Mouse (Mus musculus): Measurements from ENCODE around the gene Tmem107.

Gene Tmem107

DNA sequence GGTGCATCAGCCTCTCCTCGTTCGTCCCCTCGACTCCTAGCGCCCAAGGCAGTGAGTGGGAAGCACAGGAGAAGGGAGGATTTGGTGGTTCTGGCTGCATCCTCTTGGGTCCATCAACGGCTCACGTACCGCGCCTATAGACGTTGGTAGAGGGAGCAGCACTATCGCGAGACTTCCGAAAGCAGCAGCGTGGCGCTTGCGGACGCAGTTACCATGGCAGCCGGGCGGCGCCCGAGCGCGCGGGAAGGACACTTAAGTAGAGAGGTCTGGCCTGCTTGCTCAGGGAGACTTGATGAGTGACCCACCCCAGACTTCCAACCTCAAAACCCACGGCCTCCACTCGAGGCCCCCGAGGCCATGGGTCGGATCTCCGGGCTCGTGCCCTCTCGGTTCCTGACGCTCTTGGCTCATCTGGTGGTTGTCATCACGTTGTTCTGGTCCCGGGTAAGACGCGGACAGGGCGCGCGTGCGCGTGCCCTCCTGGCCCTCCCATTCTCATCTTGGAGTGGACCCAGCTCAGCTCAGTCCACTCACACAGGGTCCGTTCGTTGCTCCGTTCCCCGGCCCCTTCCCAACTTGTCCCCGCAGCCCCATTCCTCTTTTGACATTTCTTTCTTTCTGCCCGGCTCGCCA lies at the start of gene Tmem107:
Gene Tmem107 (plus strand): TSS at position 217 of the 633 bp plus-strand sequence.
- DNase-seq (ENCODE audit: extremely low read depth, low read depth, low spot score) = no peak

DNA sequence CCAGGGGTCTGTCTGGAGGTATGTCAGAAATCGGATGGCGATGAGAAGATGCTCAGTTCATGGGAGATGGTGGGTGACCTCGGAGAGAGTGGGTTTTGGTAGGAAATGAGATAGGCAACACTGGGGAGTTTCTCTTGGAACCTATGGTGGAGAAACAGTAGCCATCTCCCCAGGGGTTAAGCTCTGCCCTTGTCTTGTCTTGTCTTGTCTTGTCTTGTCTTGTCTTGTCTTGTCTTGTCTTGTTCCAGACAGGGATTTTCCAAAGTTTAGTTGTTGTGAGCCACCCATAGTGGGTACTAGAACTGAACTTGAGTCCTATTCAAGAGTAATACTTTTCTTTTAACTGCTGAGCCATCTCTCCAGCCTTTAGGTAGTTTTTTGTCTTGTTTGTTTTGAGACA lies 44.0 kb upstream of the Tmem107 start:
- no peak for DNase-seq (ENCODE audit: extremely low read depth, low read depth, low spot score)

DNA sequence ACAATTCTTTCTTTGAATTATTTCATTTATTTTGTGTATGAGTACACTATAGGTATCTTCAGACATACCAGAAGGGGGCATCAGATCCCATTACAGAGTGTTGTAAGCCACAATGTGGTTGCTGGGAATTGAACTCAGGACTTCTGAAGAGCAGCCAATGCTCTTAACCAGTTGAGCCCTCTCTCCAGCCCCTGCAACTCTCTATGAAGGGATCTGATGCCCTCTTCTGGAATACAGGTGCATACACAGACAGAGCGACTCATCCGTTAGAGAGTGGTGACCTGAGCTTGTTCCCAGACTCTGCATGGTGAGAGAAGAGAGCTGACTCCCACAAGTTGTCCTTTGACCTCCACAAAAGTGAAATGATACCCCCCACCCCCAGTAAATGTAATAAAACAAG lies 41.8 kb upstream of the Tmem107 start:
- DNase-seq (ENCODE audit: extremely low read depth, low read depth, low spot score) = no peak

DNA sequence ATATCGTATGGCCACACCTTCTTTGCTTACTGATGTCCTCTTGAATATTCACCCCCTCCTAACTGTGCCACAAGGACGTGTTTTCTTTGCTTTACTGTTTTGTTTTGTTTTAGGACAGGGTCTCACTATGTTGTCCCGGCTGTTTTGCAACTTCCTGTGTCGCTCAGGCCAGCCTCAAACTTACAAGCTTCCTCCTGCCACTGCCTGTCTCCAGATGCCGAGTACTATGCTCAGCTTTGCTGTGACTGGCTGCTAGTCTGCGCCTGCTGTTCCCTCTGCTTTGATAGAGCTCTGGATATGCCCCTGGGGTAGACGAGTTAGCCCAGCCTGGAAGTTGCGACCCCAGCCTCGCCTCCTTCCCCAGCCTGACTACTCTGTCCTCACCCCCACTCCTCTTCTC lies 37.1 kb upstream of the Tmem107 start:
- no peak for DNase-seq (ENCODE audit: extremely low read depth, low read depth, low spot score)

DNA sequence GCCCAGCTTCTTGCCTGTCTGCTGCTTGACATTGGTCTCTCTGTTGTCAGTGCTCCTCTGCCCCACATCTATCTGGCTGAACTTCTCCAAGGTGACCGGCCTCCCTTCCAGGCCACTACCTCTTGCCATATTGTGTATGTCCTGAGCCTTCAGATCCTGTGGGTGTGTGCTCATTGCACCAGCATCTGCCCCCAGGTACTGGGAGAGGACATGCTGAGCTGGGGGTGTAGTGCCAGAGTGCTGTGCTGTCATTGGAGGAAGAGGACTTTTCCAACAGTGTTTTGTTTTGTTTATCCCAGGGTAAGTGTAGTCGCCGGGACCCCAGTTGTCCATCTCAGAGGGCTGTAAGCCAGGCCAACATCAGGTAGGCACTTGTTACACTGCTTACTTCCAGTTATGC lies 36.0 kb upstream of the Tmem107 start:
- DNase-seq (ENCODE audit: extremely low read depth, low read depth, low spot score) = no peak

DNA sequence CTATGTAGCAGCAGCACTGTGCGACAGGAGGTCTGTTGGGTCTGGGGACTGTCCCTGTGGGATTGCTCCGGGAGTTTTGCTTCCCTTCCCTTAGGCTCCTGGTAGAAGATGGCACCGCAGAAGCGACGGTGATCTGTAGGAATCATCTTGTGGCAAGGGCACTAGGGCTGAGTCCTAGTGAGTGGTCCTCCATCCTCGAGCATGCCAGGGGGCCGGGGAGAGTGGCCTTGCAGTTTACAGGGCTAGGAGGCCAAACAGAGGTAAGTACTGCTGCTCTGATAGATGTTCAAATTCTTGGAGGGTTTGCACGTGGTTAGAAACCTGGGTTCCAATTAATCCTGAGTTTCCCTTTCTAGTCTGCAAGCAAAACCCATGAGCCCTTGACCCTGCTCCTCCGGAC lies 35.2 kb upstream of the Tmem107 start:
- DNase-seq (ENCODE audit: extremely low read depth, low read depth, low spot score) = no peak

DNA sequence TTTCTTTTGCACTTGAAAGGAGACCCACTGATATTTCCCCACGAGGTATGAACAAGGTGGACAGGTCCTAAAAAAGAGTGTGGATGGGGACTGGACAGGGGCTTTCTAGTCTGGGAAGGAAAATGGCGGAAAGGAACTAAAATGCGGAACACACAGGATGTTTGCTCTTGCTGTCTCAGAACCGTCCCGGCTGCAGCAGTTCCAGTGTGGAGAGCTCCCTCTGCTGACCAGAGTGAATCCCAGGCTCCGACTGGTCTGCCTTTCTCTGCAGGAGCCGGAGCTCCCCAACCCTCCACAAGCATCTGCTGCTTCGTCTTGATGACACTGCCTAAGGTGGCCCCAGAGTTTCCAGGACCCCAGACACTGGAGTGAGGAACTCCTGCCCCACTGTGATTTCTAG lies 34.8 kb upstream of the Tmem107 start:
- no peak for DNase-seq (ENCODE audit: extremely low read depth, low read depth, low spot score)

DNA sequence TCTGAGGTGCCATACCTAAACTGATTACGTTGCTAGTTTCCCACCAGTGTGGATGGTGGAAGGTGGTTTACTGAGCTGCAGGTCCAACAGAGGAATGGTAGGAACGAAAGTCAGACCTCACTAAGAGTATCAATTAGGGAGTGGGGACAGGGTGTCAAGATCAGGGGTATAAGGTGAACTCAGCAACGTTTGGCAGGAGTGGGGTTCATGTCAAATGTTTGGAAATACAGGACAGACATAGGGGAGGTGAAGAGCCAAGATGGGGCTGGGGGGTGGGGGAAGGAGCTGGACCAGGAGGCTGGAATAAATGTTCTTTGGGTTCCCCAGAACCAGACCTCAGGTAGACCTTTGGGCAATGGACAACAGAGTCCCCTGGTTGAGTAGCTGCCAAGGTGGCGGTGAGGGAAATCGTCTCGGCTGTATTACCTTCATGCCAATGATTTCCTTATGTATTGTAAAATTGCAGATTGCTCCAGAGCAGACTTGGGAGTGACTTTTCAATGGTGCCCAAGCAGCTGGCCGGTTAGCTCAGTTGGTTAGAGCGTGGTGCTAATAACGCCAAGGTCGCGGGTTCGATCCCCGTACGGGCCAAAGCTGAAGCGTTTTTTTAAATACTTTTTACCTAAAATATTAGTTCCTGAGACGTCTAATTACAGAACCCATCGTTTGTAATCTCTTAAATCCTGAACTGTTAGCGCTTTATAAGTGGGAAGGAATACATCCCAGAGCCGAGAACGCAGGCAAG lies 33.9 kb upstream of the Tmem107 start:
- DNase-seq (ENCODE audit: extremely low read depth, low read depth, low spot score) = no peak

DNA sequence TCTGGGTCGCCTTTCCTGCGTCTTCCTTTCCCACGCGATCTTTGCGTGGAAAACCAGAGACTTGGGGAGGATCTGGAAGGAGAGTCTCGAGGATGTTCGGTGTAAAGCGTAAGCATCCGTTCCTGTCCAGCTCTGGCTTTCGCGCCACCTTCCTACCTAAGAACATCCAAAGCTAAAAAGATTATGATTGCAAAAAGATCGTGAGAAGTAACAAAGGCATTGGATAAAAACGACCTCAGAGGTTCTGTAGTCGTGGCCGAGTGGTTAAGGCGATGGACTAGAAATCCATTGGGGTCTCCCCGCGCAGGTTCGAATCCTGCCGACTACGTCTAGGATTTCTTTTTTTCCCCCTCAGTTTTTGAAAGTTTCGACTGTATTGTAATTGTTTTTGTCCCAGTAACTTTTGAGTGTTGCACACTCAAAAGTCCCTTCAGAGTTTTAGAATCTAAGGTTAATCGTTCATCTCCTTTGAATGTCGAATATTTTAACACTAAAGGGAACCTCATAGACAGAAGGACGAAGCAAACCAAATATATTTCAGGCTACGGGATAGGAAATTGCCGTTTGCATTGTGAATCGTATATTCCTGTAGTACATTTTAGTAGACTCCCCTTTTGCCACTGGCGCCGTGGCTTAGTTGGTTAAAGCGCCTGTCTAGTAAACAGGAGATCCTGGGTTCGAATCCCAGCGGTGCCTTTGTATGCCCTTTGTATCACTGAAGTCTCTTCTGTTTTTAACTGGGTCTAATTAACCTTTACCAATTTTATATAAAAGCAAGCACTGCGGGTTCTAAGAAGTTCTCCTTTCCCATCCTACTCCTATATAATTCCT lies 33.2 kb upstream of the Tmem107 start:
- DNase-seq (ENCODE audit: extremely low read depth, low read depth, low spot score) = no peak

DNA sequence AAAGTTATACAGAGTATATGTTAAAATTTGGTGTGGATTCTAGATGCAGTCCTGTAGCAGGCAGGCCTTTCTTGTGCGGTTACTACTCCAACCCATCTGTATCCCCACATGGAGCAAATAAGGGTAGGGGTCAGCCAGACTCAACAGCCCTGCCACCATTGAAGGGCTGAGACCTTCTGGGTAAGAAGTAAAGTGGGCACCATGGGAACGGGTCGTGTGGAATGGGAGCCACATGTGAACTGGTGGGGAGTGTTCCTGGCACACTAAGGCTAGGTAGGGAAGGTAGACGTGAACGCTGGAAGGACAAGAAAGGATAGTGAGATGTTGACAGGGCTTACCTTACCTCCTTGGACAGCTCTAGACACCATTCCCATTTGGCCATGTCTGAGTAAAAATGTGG lies 32.4 kb upstream of the Tmem107 start:
- DNase-seq (ENCODE audit: extremely low read depth, low read depth, low spot score) = no peak

DNA sequence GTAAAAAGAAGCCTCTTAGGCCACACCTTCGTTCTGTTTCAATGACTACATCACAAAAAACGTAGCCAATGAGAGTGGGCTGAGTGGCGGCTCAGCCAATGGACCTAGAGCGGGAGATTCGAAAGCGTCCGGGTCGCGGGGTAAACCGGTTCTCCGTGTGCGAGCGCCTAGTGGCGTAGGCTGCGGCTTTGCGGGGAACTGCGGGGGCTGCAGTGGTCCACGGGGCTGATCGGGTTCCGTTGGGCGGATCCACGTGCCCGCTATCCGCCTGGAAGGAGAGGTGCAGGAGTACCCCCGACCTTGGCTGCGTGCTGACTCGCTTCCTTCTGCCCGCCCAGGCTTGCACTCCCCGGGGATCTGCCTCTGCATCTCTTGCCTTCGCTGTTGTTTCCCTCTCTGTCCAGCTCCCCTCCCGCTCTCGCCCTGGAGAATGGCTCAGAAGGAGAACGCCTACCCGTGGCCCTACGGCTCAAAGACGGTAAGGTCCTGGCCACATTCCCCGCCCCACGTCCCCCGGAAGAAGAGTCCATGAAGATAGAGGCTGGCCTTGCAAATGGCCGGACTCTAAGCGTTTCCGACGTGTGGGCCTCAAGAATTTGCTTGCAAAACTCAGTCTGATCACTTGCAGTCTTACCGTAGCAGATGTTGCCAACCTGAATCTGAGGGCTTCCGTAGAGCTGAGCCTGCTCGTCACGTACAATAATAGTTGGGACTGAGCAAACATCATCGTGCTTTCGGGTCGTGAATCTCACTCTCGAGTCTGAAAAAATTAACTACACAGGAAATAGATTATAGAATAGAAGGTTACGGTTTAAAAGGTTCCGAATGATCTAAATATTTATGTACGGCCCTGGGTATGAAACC lies 24.8 kb upstream of the Tmem107 start, which contains the start of gene Aurkb:
Gene Aurkb (plus strand): TSS at position 117 of the 864 bp plus-strand sequence.
- DNase-seq (ENCODE audit: extremely low read depth, low read depth, low spot score) = no peak

DNA sequence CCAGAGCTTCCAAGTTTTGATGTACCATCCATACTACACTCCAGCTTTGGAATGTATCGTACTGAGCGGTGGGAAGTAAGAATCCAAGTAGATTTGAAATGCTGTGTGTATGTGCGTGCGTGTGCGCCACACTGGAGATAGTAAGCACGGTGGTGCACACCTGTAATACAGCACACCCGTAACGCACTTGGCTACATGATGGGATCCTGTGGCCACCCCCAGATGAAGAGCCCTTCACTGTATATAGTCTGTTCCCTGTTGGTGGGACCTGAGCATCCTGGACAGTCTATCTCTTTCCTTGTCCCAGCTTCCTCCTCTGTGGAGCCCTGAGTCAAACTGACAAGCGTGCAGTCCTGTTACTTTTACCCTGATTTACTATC lies 24.2 kb upstream of the Tmem107 start:
- DNase-seq (ENCODE audit: extremely low read depth, low read depth, low spot score) = no peak

DNA sequence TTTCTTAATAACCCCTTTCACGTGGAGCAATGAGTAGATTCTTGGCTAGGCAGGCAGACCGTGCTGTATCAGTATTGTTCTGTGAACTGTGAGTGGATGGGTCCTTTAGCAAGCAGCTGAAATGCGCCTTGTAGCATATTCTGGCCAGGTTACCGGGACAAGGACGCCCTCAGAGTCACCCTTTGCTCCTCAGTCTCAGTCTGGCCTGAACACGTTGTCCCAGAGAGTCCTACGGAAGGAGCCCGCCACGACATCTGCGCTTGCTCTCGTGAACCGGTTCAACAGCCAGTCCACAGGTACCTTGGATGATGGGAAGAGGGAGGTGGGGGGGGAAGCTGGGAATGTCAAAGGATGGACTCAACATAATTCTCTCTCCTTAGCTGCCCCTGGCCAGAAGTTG lies 23.0 kb upstream of the Tmem107 start:
- no peak for DNase-seq (ENCODE audit: extremely low read depth, low read depth, low spot score)

DNA sequence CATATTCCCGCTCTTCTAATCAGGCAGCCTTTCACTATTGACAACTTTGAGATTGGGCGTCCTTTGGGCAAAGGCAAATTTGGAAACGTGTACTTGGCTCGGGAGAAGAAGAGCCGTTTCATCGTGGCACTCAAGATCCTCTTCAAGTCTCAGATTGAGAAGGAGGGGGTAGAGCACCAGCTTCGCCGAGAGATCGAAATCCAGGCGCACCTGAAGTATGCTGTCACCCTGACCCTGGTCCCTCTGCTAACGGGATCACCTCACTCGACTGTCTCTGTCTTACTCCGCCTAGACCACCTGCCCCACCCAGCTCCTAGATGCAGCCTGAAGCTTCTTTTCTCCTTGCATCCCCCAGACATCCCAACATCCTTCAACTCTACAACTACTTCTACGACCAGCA lies 22.5 kb upstream of the Tmem107 start:
- no peak for DNase-seq (ENCODE audit: extremely low read depth, low read depth, low spot score)

DNA sequence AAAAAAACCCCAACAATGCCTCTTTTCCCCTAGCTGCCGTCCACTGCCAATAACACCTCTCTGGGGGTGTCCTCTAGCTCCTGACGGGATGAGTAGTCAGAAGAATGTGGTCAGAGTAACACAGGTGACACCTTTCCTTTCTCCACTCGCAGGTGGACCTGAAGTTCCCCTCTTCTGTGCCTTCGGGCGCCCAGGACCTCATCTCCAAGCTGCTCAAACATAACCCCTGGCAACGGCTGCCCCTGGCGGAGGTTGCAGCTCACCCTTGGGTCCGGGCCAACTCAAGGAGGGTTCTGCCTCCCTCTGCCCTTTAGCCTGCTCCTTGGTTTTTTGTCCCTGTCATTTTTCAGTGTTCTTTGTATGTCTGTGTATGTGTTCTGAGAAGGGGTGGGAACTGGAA lies 19.9 kb upstream of the Tmem107 start:
- DNase-seq (ENCODE audit: extremely low read depth, low read depth, low spot score) = no peak

DNA sequence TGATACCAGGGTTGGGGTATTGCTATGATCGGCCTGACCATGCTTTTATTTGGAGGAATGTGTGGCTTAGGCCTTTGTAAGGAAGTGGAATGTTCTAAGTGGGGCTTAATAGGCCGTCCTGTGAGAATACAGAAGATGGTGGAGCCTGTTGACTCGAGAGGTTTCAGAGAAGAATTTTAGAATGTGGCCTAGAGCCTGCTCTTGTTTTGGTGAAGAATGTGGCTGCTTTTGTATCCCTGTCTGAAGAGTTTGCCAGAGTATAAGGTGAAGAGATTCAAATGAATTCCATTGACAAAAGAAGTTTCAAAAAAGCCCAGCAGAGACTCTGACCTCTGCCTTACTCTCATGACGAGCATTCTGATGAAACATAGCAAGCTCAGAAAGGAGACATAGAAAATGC lies 18.8 kb upstream of the Tmem107 start:
- no peak for DNase-seq (ENCODE audit: extremely low read depth, low read depth, low spot score)

DNA sequence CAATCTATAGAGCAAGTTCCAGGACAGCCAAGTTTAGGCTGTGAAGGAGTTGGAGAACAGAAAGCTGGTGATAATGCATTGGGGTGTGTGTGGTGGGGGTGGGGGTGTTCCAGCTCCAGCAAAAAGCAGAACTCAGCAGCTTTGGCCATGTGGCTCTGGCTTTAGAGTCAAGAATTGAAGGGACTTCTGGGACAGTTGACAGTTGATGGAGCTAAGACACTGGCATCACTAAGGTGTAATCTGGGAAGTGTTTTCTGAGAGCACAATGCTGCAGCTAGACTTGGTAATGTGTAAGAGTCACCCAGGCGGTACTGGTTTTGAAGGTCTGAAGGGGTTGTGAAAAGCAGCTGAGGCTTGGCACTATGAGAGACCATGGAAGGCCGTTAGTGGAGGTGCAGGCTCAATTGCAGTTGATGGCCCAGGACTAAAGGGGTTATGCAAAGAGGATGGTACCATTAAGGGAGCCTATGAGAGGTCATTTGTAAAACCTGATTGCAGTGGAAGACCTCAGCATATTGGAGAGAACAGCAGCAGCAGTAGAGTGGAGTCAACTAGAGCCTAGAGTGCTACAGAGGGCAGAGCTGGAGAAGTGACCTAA lies 17.7 kb upstream of the Tmem107 start:
- DNase-seq (ENCODE audit: extremely low read depth, low read depth, low spot score) = no peak

DNA sequence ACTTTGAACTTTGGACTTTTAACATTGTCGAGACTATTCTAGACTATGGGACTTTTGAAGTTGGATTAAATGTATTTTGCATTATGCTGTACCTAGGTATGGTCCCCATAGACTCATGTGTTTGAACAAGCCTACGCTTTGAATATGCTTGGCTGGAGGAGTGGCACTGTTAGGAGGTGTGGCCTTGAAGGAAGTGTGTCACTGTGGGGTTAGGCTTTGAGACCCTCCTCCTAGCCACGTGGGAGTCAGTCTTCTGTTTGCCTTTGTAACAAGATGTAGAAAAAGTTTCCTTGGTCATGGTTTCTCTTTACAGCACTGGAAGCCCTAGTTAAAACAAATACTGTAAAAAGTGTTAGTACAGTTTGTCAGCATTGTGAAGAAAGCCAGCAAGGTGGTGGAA lies 16.8 kb upstream of the Tmem107 start:
- no peak for DNase-seq (ENCODE audit: extremely low read depth, low read depth, low spot score)

DNA sequence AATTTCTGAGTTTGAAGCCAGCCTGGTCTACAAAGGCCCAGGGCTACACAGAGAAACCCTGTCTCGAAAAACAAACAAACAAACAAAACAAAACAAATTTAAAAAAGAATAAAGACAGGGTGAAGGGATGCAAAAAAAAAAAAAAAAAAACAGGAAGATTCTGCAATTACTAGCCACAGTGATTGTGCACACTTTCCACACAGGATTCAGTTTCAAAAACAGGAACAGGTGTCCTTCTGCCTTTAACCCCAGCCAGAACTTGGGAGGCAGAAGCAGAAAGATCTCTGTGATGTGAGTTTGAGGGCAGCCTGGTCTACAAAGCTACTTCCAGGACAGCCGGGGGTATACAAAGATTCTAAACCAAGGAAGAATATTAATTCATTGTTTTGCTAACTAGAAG lies 12.3 kb upstream of the Tmem107 start:
- no peak for DNase-seq (ENCODE audit: extremely low read depth, low read depth, low spot score)

DNA sequence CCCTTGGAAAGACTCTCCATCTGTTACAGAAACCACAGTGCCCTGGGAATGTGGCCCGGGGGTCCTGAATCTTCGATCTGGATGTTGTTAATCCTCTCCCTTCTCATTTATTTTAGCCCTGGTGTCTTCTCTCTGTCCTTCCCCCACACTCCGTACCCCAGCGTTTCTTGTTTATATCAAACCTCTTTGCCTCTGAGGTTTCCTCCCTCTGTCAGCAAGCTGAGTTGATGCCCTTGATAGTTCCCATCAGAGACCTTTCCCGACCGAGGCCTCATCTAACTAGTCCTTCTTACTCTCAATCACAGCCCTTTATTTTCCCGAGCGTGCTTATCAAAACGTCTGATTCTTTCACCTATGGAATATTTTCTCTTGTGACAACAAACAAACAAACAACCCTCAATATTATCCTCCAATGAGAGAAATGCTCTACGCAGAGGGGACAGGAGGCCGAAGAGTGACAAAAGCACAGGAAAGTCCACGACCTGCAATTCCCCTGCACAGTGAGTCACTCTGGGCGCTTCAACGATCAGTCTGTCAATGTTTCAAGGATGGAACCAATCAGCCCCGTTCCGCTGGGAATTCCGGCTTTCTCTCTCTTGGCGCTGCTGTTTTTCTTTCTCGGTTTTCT lies 11.8 kb upstream of the Tmem107 start:
- DNase-seq (ENCODE audit: extremely low read depth, low read depth, low spot score) = no peak

All from fat pad, adult 2 months (tissue).